Mouse (Mus musculus): Measurements from ENCODE around the gene Cdc42ep1. TPM values are rescaled to one million over a fixed set of nuclear protein-coding genes. Genes with fewer than 3 reads are reported as not detected.

Cdc42ep1 gene
- total and polyA plus RNA-seq, 3 experiments = 30.8 to 62.3 (median 37.1) TPM

- H3K36me3 ChIP-seq (ENCODE audit: control insufficient read depth, insufficient read depth, low read length) = no peaks in the 10 kb centered on the region
- intact Hi-C loops (cut with DNase I) = loop anchor here (5.0 kb wide), 1 partner anchor 37 kb away; no protein-coding TSS in a partner anchor
- H3K27ac ChIP-seq = peak overlapping the region; percentile 69
- TF ChIP-seq EP300 (IDR thresholded peaks at IDR 0.05; ENCODE audit: insufficient read depth, low read depth, low read length) = 0 out of 2 replicates have a peak, but pooled peaks have one; percentile 37
- no peak for TF ChIP-seq CTCF (IDR thresholded peaks at IDR 0.05)
- no peaks in the 10 kb centered on the region for H3K27me3 ChIP-seq (ENCODE audit: control insufficient read depth, insufficient read depth, low read length)
- H3K9ac ChIP-seq (ENCODE audit: low read depth, low read length) = no peak overlapping the region
- whole genome bisulfite sequencing = 21% methylated on average over 11 of the region's 11 CpGs
- DNase-seq = peak in 1 of 2 experiments; percentile 58
- H3K79me2 ChIP-seq (replicated peaks; ENCODE audit: control insufficient read depth, insufficient read depth, low read length) = no peaks in the 10 kb centered on the region
- H3K4me1 ChIP-seq (ENCODE audit: control insufficient read depth, insufficient read depth, low read length) = peaks cover 13% of the 10 kb centered on the region
- no peak overlapping the region for H3K4me3 ChIP-seq
These were observed 26.9 kb upstream of the Cdc42ep1 start for GRCm38 (mm10) chr15:78815314-78816073.

- intact Hi-C loops (cut with DNase I) = loop anchor here (5.0 kb wide), 1 partner anchor 36 kb away; no protein-coding TSS in a partner anchor
- Histone ChIP-seq H3K4me1 (ENCODE audit: control insufficient read depth, insufficient read depth, low read length) (peaks cover 13% of the 10 kb centered on the region), H3K27me3 (ENCODE audit: control insufficient read depth, insufficient read depth, low read length) (no peaks in the 10 kb centered on the region), H3K9ac (ENCODE audit: low read depth, low read length) (no peak overlapping the region), H3K4me3 (no peak overlapping the region), H3K79me2 (replicated peaks; ENCODE audit: control insufficient read depth, insufficient read depth, low read length) (no peaks in the 10 kb centered on the region), H3K27ac (peak overlapping the region; percentile 69), H3K36me3 (ENCODE audit: control insufficient read depth, insufficient read depth, low read length) (no peaks in the 10 kb centered on the region)
- WGBS = 43% methylated on average over 6 of the region's 6 CpGs
- TF ChIP-seq CTCF (IDR thresholded peaks at IDR 0.05) = no peak
- TF ChIP-seq EP300 (IDR thresholded peaks at IDR 0.05; ENCODE audit: insufficient read depth, low read depth, low read length) = 0 out of 2 replicates have a peak, but pooled peaks have one; percentile 14
- DNase-seq = no peak
These were observed 26.4 kb upstream of the Cdc42ep1 start for GRCm38 (mm10) chr15:78816074-78816391.

DNA sequence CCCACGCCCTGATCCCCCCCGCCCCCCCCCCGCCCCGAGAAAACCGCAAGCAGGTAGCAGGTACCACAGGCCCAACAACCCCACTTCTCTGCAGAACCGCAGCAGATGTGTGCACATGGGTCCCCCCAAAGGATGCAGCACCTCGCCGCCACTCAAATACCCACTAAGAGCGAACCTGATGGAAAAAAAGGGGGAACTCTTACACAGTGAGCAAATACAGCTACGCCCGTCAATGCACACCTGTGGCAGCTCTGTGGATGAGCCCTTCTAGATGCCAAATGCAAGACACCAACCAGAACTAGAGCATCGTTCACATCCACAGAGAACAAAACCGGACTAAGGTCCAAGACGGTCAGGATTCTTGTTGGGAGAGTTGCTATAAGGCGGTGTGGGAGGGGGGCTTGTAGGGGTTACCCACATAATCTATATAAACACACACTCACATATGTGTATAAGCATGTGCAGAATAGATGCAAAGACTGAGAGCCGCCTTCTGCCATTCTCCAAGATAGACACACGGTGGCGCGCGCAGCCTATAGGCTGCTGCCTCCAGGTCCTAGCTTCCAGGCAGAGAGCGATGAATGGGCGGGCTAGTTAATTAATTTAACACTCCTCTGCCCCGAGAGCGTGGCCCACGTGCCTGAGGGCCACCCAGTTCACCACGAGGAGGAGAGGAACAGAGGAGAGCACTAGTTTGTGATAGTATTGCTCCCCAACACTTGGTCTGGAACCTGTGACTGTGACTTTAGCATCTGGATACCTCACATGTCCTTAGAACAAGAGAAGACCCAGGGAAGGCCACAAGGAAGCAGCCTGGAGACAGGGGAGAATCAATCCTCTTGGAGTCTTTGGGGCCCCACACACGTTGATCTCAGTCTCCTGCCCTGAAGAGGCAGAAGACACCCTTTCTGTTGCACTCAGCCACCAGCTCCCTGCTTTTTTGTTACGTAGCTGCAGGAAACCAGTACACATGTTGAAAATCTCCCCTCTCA lies 15.9 kb upstream of the Cdc42ep1 start:
- intact Hi-C loops (cut with DNase I) = loop anchor here (1.0 kb wide), 2 partner anchors 22 to 44 kb away; no protein-coding TSS in a partner anchor
- WGBS = 20% methylated on average over 28 of the region's 28 CpGs
- TF ChIP-seq CTCF (IDR thresholded peaks at IDR 0.05) (peak; percentile 99), POLR2A (IDR thresholded peaks at IDR 0.05; ENCODE audit: insufficient read depth, low read depth, low read length) (no peak), EP300 (IDR thresholded peaks at IDR 0.05; ENCODE audit: insufficient read depth, low read depth, low read length) (peak; percentile 98)
- no peak overlapping the region for H3K9ac ChIP-seq (ENCODE audit: low read depth, low read length)
- no peaks in the 10 kb centered on the region for H3K27me3 ChIP-seq (ENCODE audit: control insufficient read depth, insufficient read depth, low read length)
- peaks cover 3% of the 10 kb centered on the region for H3K4me1 ChIP-seq (ENCODE audit: control insufficient read depth, insufficient read depth, low read length)
- peak; percentile 82 to 83 for DNase-seq
- H3K27ac ChIP-seq = no peak overlapping the region
- H3K4me3 ChIP-seq = no peak overlapping the region
- no peaks in the 10 kb centered on the region for H3K36me3 ChIP-seq (ENCODE audit: control insufficient read depth, insufficient read depth, low read length)
- H3K79me2 ChIP-seq (replicated peaks; ENCODE audit: control insufficient read depth, insufficient read depth, low read length) = no peaks in the 10 kb centered on the region

DNA sequence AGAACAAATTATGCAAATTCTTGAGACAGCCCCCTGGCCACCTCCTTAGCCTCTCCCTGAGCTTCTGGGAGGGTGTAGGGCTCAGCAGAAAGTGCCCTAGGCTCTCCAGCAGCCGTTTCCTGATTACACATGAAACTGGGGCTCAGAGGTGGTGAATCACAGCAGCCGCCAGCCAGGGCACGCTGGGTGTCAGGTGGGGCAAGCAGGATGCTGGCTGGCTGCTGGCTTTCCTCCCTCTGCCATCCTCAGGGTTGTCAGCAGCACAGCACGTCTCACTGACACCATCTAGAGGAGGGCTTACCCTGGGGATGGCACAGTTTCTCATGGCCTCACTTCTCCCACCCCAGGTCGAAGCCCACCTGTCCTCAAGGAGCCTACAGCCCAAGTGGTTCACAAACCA lies 14.1 kb upstream of the Cdc42ep1 start:
- Histone ChIP-seq H3K79me2 (replicated peaks; ENCODE audit: control insufficient read depth, insufficient read depth, low read length) (no peaks in the 10 kb centered on the region), H3K27ac (no peak overlapping the region), H3K4me3 (no peak overlapping the region), H3K27me3 (ENCODE audit: control insufficient read depth, insufficient read depth, low read length) (no peaks in the 10 kb centered on the region), H3K9ac (ENCODE audit: low read depth, low read length) (no peak overlapping the region), H3K36me3 (ENCODE audit: control insufficient read depth, insufficient read depth, low read length) (no peaks in the 10 kb centered on the region), H3K4me1 (ENCODE audit: control insufficient read depth, insufficient read depth, low read length) (peaks cover 10% of the 10 kb centered on the region)
- no peak for DNase-seq
- 33% methylated on average over 5 of the region's 5 CpGs for WGBS
- intact Hi-C loops (cut with DNase I) = no loop called here
- no peak for TF ChIP-seq POLR2A (IDR thresholded peaks at IDR 0.05; ENCODE audit: insufficient read depth, low read depth, low read length)
- no peak for TF ChIP-seq CTCF (IDR thresholded peaks at IDR 0.05)
- no peak for TF ChIP-seq EP300 (IDR thresholded peaks at IDR 0.05; ENCODE audit: insufficient read depth, low read depth, low read length)

DNA sequence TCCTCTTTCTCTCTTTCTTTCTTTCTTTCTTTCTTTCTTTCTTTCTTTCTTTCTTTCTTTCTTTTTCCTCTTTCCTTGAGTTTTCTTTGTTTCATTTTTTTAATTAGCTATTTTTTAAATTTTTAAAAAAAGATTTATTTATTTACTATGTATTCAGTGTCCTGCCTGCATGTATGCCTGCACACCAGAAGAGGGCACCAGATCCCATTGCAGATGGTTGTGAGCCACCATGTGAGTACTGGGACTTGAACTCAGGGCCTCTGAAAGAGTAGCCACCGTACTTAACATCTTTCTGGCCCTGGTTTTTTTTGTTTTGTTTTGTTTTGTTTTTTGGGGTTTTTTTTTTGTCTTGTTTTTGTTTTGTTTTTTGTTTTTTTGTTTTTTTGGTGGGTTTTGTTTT lies 12.8 kb upstream of the Cdc42ep1 start:
- TF ChIP-seq POLR2A (IDR thresholded peaks at IDR 0.05; ENCODE audit: insufficient read depth, low read depth, low read length) (no peak), CTCF (IDR thresholded peaks at IDR 0.05) (peak; percentile 59)
- H3K27ac ChIP-seq = no peak overlapping the region
- peaks cover 1% of the 10 kb centered on the region; the same call in 1 of the 2 replicates for H3K36me3 ChIP-seq (ENCODE audit: control insufficient read depth, insufficient read depth, low read length)
- no peaks in the 10 kb centered on the region for H3K79me2 ChIP-seq (replicated peaks; ENCODE audit: control insufficient read depth, insufficient read depth, low read length)
- no peak overlapping the region for H3K9ac ChIP-seq (ENCODE audit: low read depth, low read length)
- no peaks in the 10 kb centered on the region for H3K27me3 ChIP-seq (ENCODE audit: control insufficient read depth, insufficient read depth, low read length)
- DNase-seq = no peak
- intact Hi-C loops (cut with DNase I) = no loop called here
- no peak overlapping the region for H3K4me3 ChIP-seq
- H3K4me1 ChIP-seq (ENCODE audit: control insufficient read depth, insufficient read depth, low read length) = peaks cover 22% of the 10 kb centered on the region
- 93% methylated on average over 1 of the region's 1 CpGs for WGBS
